Comparison of ENCODE assay signal across 11 mouse cellular contexts in genomic region chr11:76835868-76836267, GRCm38 (mm10). TPM values are rescaled to one million over a fixed set of nuclear protein-coding genes. Genes with fewer than 3 reads are reported as not detected.
A peak's percentile ranks its signal among the peaks of the same experiment; 100 is the strongest.
DNase-seq lines count a peak whose midpoint lies in the region; ATAC-seq and TF ChIP-seq lines count a peak whose summit lies in the region.
"Had no signal": no experiment of that assay in that cellular context is flagged by ENCODE, and none has a peak within 500 bp of the region (broad histone marks: within the 10 kb centered on the region; RNA-seq: fewer than 3 reads in every experiment).

No protein-coding gene starts in this region.

- no peak for TF ChIP-seq POLR2A in MEL (IDR thresholded peaks at IDR 0.05; ENCODE audit: control insufficient read depth in 1 of 2, insufficient read depth in 1 of 2, low read depth in 1 of 2, low read length in 2 of 2, poor library complexity in 1 of 2)

- WGBS in heart, embryonic 15.5 days: 49% methylated on average over 5 of the region's 5 CpGs
- 58% methylated on average over 5 of the region's 5 CpGs for WGBS in liver, embryonic 12.5 days (ENCODE audit: insufficient replicate concordance)
- WGBS in midbrain, embryonic 16.5 days: 81% methylated on average over 5 of the region's 5 CpGs
- 85% methylated on average over 5 of the region's 5 CpGs for WGBS in midbrain, postnatal 0 days

- TF ChIP-seq EP300 in MEL (IDR thresholded peaks at IDR 0.05; ENCODE audit: low read depth in 1 of 2, low read length in 2 of 2): peak; percentile 43 to 78; a peak in 3 of 4 replicates

- no peak for TF ChIP-seq RAD21 in MEL (IDR thresholded peaks at IDR 0.05; ENCODE audit: low read depth, low read length)

- H3K36me3 ChIP-seq in heart, embryonic 15.5 days: 0 out of 2 replicates have a peak, but pooled peaks cover 5% of the 10 kb centered on the region
- H3K36me3 ChIP-seq in MEL (ENCODE audit: control insufficient read depth in 1 of 2, insufficient read depth in 2 of 2, low read length in 2 of 2): peaks cover 0 to 35% of the 10 kb centered on the region in 2 experiments; a peak in 2 of 4 replicates
- peaks cover 25% of the 10 kb centered on the region for H3K36me3 ChIP-seq in liver, embryonic 12.5 days
- H3K36me3 ChIP-seq in midbrain, embryonic 16.5 days (ENCODE audit: control insufficient read depth, insufficient read depth, low read length): peaks cover 7% of the 10 kb centered on the region
- peaks cover 7% of the 10 kb centered on the region; the same call in 1 of the 2 replicates for H3K36me3 ChIP-seq in midbrain, postnatal 0 days (ENCODE audit: insufficient read depth, low read length)

- no peak overlapping the region; the same call in 1 of the 2 replicates for H3K9ac ChIP-seq in heart, embryonic 15.5 days
- peak overlapping the region; percentile 5; the same call in 1 of the 2 replicates for H3K9ac ChIP-seq in MEL (ENCODE audit: control insufficient read depth, low read depth, low read length, poor library complexity, severe bottlenecking)
- H3K9ac ChIP-seq in liver, embryonic 12.5 days: no peak overlapping the region; the same call in 1 of the 2 replicates
- H3K9ac ChIP-seq in midbrain, embryonic 16.5 days (ENCODE audit: low read depth, low read length): no peak overlapping the region
- H3K9ac ChIP-seq in midbrain, postnatal 0 days (replicated peaks; ENCODE audit: low read length, poor library complexity, severe bottlenecking): no peak overlapping the region
- H3K9ac ChIP-seq: hindbrain, embryonic 15.5 days had no signal

- no peaks in the 10 kb centered on the region for H3K27me3 ChIP-seq in heart, embryonic 15.5 days
- H3K27me3 ChIP-seq in MEL (ENCODE audit: control insufficient read depth in 1 of 2, insufficient read depth in 2 of 2, low read length in 2 of 2): no peaks in the 10 kb centered on the region
- no peaks in the 10 kb centered on the region for H3K27me3 ChIP-seq in liver, embryonic 12.5 days (replicated peaks)
- H3K27me3 ChIP-seq in midbrain, embryonic 16.5 days (ENCODE audit: control insufficient read depth, insufficient read depth, low read depth, low read length): no peaks in the 10 kb centered on the region
- no peaks in the 10 kb centered on the region for H3K27me3 ChIP-seq in midbrain, postnatal 0 days (ENCODE audit: insufficient read depth, low read length)
- H3K27me3 ChIP-seq: hindbrain, embryonic 15.5 days had no signal

- intact Hi-C loops in heart, postnatal 14 days (cut with DNase I): no loop called here

- H3K4me3 ChIP-seq in heart, embryonic 15.5 days: no peak overlapping the region
- no peak overlapping the region for H3K4me3 ChIP-seq in MEL (ENCODE audit: control insufficient read depth in 1 of 2, insufficient read depth in 1 of 2, low read depth in 2 of 2, low read length in 2 of 2)
- no peak overlapping the region for H3K4me3 ChIP-seq in liver, embryonic 12.5 days
- no peak overlapping the region for H3K4me3 ChIP-seq in midbrain, embryonic 16.5 days (ENCODE audit: low read depth, low read length)
- H3K4me3 ChIP-seq in midbrain, postnatal 0 days (ENCODE audit: low read depth, low read length): no peak overlapping the region
- H3K4me3 ChIP-seq: hindbrain, embryonic 15.5 days had no signal

- no peak overlapping the region for H3K4me2 ChIP-seq in heart, embryonic 15.5 days
- peak overlapping the region; percentile 53 for H3K4me2 ChIP-seq in liver, embryonic 12.5 days
- no peak overlapping the region for H3K4me2 ChIP-seq in midbrain, embryonic 16.5 days (ENCODE audit: low read length)
- H3K4me2 ChIP-seq in midbrain, postnatal 0 days (ENCODE audit: low read depth, low read length, poor library complexity, severe bottlenecking): no peak overlapping the region
- H3K4me2 ChIP-seq: hindbrain, embryonic 15.5 days had no signal

- H3K4me1 ChIP-seq in heart, embryonic 15.5 days (replicated peaks): peaks cover 14% of the 10 kb centered on the region
- peaks cover 27 to 29% of the 10 kb centered on the region in 2 experiments for H3K4me1 ChIP-seq in MEL (ENCODE audit: control insufficient read depth in 1 of 2, insufficient read depth in 2 of 2, low read length in 2 of 2)
- H3K4me1 ChIP-seq in liver, embryonic 12.5 days: peaks cover 54% of the 10 kb centered on the region
- H3K4me1 ChIP-seq in midbrain, embryonic 16.5 days (ENCODE audit: control insufficient read depth, insufficient read depth, low read length): peaks cover 5% of the 10 kb centered on the region; the same call in 1 of the 2 replicates
- H3K4me1 ChIP-seq in midbrain, postnatal 0 days (ENCODE audit: insufficient read depth, low read length): no peaks in the 10 kb centered on the region

- H3K27ac ChIP-seq in heart, embryonic 15.5 days: peak overlapping the region; percentile 73
- peak overlapping the region; percentile 54 for H3K27ac ChIP-seq in MEL (ENCODE audit: control insufficient read depth, low read depth, low read length)
- H3K27ac ChIP-seq in liver, embryonic 12.5 days: peak overlapping the region; percentile 82
- no peak overlapping the region for H3K27ac ChIP-seq in midbrain, embryonic 16.5 days (ENCODE audit: low read length)
- no peak overlapping the region for H3K27ac ChIP-seq in midbrain, postnatal 0 days (ENCODE audit: low read depth, low read length)
- H3K27ac ChIP-seq: hindbrain, embryonic 15.5 days had no signal

- TF ChIP-seq CTCF in MEL (IDR thresholded peaks at IDR 0.05 in 2 of 3, conservative IDR thresholded peaks at IDR 0.05 in 1 of 3; ENCODE audit: control insufficient read depth in 1 of 3, insufficient read depth in 1 of 3, low read depth in 2 of 3, low read length in 3 of 3, poor library complexity in 1 of 3, severe bottlenecking in 1 of 3): no peak
- TF ChIP-seq CTCF in midbrain, postnatal 0 days (IDR thresholded peaks at IDR 0.05): no peak

- no peak for ATAC-seq in cerebellum, adult (ENCODE audit: insufficient number of reproducible peaks, low FRiP score, low TSS enrichment)
- ATAC-seq in heart, embryonic 15.5 days (replicated peaks; ENCODE audit: insufficient number of reproducible peaks, insufficient read depth, low FRiP score, low read depth): no peak
- peak; percentile 75 for ATAC-seq in liver, embryonic 12.5 days
- no peak for ATAC-seq in midbrain, embryonic 16.5 days
- no peak for ATAC-seq in midbrain, postnatal 0 days (ENCODE audit: low FRiP score)

- no peaks in the 10 kb centered on the region for H3K79me2 ChIP-seq in MEL (ENCODE audit: control insufficient read depth, insufficient read depth, low read length, poor library complexity)

- no peaks in the 10 kb centered on the region for H3K9me3 ChIP-seq in heart, embryonic 15.5 days (replicated peaks)
- no peaks in the 10 kb centered on the region for H3K9me3 ChIP-seq in MEL (replicated peaks; ENCODE audit: insufficient read depth, low read length)
- no peaks in the 10 kb centered on the region for H3K9me3 ChIP-seq in liver, embryonic 12.5 days (replicated peaks)
- no peaks in the 10 kb centered on the region for H3K9me3 ChIP-seq in midbrain, embryonic 16.5 days (replicated peaks; ENCODE audit: control insufficient read depth, low read length, poor library complexity, severe bottlenecking)
- H3K9me3 ChIP-seq in midbrain, postnatal 0 days (ENCODE audit: low read length): no peaks in the 10 kb centered on the region
- H3K9me3 ChIP-seq: hindbrain, embryonic 15.5 days had no signal

- peak; percentile 45 for DNase-seq in cerebellum, adult 9-11 months
- no peak for DNase-seq in heart, postnatal 14 days
- peak; percentile 57 for DNase-seq in MEL (ENCODE audit: low read depth, low spot score)
- DNase-seq in midbrain, postnatal 0 days (ENCODE audit: low spot score): no peak
- DNase-seq: spleen, adult 18-20 months; thymus, adult 18-20 months had no signal

TF ChIP-seq in MEL, 35 proteins besides CTCF, POLR2A, EP300 and RAD21 (continues in another document):
- no peak for TF ChIP-seq SMC3 (IDR thresholded peaks at IDR 0.05; ENCODE audit: low read depth, low read length)
- TF ChIP-seq MAFK (IDR thresholded peaks at IDR 0.05; ENCODE audit: borderline replicate concordance, low read depth, low read length): no peak
- TF ChIP-seq MAZ (IDR thresholded peaks at IDR 0.05; ENCODE audit: low read depth, low read length): no peak
- TF ChIP-seq JUND (IDR thresholded peaks at IDR 0.05; ENCODE audit: low read depth, low read length): no peak
- TF ChIP-seq TBP (IDR thresholded peaks at IDR 0.05; ENCODE audit: low read depth, low read length): no peak
- TF ChIP-seq ZKSCAN1 (IDR thresholded peaks at IDR 0.05; ENCODE audit: low read depth, low read length): no peak
- peak; percentile 74 for TF ChIP-seq GATA1 (IDR thresholded peaks at IDR 0.05; ENCODE audit: low read depth, low read length)
- peak; percentile 62 for TF ChIP-seq TCF12 (IDR thresholded peaks at IDR 0.05; ENCODE audit: low read depth, low read length)
- no peak for TF ChIP-seq NRF1 (IDR thresholded peaks at IDR 0.05; ENCODE audit: insufficient read depth, low read depth, low read length, poor library complexity, severe bottlenecking)
- no peak for TF ChIP-seq MEF2A (IDR thresholded peaks at IDR 0.05; ENCODE audit: extremely low read depth, insufficient replicate concordance, low read depth, low read length, poor library complexity, severe bottlenecking)
- no peak for TF ChIP-seq CHD1 (IDR thresholded peaks at IDR 0.05; ENCODE audit: low read depth, low read length)
- no peak for TF ChIP-seq USF1 (IDR thresholded peaks at IDR 0.05; ENCODE audit: low read depth, low read length)
- no peak for TF ChIP-seq ZC3H11A (IDR thresholded peaks at IDR 0.05; ENCODE audit: low read depth, low read length)
- TF ChIP-seq MXI1 (IDR thresholded peaks at IDR 0.05; ENCODE audit: low read depth, low read length): peak; percentile 61
- TF ChIP-seq MYC (IDR thresholded peaks at IDR 0.05; ENCODE audit: low read depth, low read length): no peak
- no peak for TF ChIP-seq POLR2AphosphoS5 (IDR thresholded peaks at IDR 0.05; ENCODE audit: borderline replicate concordance, low read depth, low read length)
- 0 out of 2 replicates have a peak, but pooled peaks have one; percentile 42 for TF ChIP-seq ETS1 (IDR thresholded peaks at IDR 0.05; ENCODE audit: low read depth, low read length)
- no peak for TF ChIP-seq MAX (IDR thresholded peaks at IDR 0.05; ENCODE audit: low read length)
- no peak for TF ChIP-seq ZNF384 (IDR thresholded peaks at IDR 0.05; ENCODE audit: low read depth, low read length)

RNA-seq across cellular contexts. Expression of gene Cpd, which starts 10.9 kb away (rescaled TPM):
- 8.9 and 10.6 TPM in 2 replicates for polyA plus RNA-seq in heart, embryonic 15.5 days (2015; fragmentation: Nextera tagmentation; extraction: Ambion mirVana)
- total RNA-seq in heart, postnatal 14 days (2021): 10 to 100 TPM; 51.4 to 58.7 TPM
- 9.1 and 14.6 TPM in 2 replicates for total RNA-seq in MEL (2012; rRNA removed)
- 1 to 10 TPM in 1 of 2 experiments, not detected in 1; 7.5 TPM for polyA plus RNA-seq in MEL (2012; ENCODE audit: insufficient read depth in 1 of 2, insufficient read length in 2 of 2, low read depth in 1 of 2, low replicate concordance in 2 of 2, missing spikeins in 1 of 2)
- 10.5 and 11.3 TPM in 2 replicates for polyA plus RNA-seq in liver, embryonic 12.5 days (2016; fragmentation: Nextera tagmentation; extraction: Ambion mirVana)
- 6.1 and 6.2 TPM in 2 replicates for polyA plus RNA-seq in midbrain, embryonic 16.5 days (2015; fragmentation: Nextera tagmentation; extraction: Ambion mirVana)
- total RNA-seq in midbrain, postnatal 0 days (2014; rRNA removed): 35.8 and 39.0 TPM in 2 replicates
- polyA plus RNA-seq in midbrain, postnatal 0 days (2015; fragmentation: Nextera tagmentation; extraction: Ambion mirVana): 4.2 and 5.3 TPM in 2 replicates

Comparison
In these comparisons a context has a peak if more than half of its experiments do, and no peak if none do; other contexts are left out.
1. DNase-seq: peak in cerebellum, adult 9-11 months (single experiment) and MEL (single experiment); none in heart, postnatal 14 days (0 of 2) and midbrain, postnatal 0 days (single experiment).
2. H3K27ac ChIP-seq: peak in heart, embryonic 15.5 days (single experiment), MEL (single experiment) and liver, embryonic 12.5 days (single experiment); none in midbrain, embryonic 16.5 days (single experiment) and midbrain, postnatal 0 days (single experiment).